Mouse (Mus musculus): ENCODE results near the gene F7.

DNA sequence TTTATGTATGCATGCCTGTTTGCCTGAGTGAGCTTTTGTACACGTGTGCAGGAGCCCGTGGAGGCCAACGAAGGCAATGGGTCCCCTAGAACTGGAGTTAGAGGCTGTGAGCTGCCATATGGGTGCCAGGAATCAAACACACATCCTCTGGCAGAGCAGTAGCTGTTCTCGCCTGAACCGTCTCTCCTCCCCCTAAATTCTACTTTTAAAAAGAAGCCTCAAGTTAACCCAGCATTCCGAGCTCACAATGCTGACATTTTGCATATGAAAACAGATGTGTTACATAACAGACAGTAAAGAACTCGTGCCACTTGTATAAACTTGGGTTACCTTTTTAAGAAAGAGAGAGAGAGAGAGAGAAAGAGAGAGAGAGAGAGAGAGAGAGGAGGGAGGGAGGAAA lies 51.7 kb downstream of the F7 start:
- no peak for TF ChIP-seq CTCF (IDR thresholded peaks at IDR 0.05; ENCODE audit: low read depth)
- TF ChIP-seq EP300 (optimal IDR thresholded peaks at IDR 0.05) = no peak

Measured in stomach, postnatal 0 days (tissue).